Mouse (Mus musculus): ENCODE results near the gene C7. TPM values are rescaled to one million over a fixed set of nuclear protein-coding genes. Genes with fewer than 3 reads are reported as not detected.

The C7 gene
- polyA plus RNA-seq (2016; fragmentation: Nextera tagmentation; extraction: Ambion mirVana), result not detected in 2 replicates

DNA sequence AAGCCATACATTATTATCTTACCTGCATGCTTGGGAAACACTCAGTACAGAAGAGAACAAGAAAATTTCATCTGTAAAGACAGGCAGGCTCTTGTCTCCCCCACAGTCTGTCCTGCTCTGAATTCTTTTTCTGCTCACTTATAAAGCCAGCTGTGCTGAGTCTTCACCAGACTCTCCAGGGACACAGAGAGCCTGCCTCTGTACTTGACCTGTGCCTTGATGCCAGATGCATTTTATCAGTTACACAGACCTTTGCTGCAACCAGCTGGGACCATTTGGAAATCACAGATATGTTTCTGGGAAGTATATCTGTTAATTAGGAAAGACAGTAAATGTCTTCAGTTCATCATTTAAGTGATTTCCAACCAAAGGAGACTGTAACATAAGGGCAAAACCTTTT, at the start of gene C7:
TSS of gene C7 (minus strand) at position 106 of the 400 bp plus-strand sequence.
- no peak within 1 kb of the TSS for H3K4me3 ChIP-seq
- no peaks in the 10 kb centered on the region for H3K4me1 ChIP-seq
- no peak for DNase-seq (ENCODE audit: low spot score)
- H3K27me3 ChIP-seq (ENCODE audit: low read depth, poor library complexity, severe bottlenecking), result no peaks in the 10 kb centered on the region
- no peaks in the 10 kb centered on the region for H3K9me3 ChIP-seq (replicated peaks)
- H3K36me3 ChIP-seq, result no peaks in the 10 kb centered on the region
- H3K27ac ChIP-seq (replicated peaks), result no peak within 1 kb of the TSS

DNA sequence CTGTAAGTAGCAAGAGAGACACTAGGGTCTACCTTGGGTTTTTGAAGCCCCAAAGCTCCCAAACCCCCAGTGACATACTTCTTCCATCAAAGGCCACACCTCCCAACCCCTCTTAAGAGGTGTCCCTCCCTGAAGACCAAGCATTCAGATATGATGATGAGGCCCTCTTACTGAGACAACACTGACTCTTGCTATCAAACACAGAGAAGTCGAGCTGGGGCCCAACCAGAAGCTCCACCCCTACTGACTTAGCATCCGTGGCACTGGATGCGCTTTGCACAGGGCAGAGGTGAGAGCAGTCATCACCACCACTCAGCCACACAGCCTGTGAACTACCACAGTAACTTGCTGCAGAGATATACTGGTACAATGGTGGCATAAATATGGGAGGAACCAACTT, 49.1 kb upstream of the C7 start:
- H3K27me3 ChIP-seq (ENCODE audit: low read depth, poor library complexity, severe bottlenecking), result no peaks in the 10 kb centered on the region
- peaks cover 14% of the 10 kb centered on the region for H3K4me1 ChIP-seq
- H3K9me3 ChIP-seq (replicated peaks), result no peaks in the 10 kb centered on the region
- 90% methylated on average over 3 of the region's 3 CpGs for WGBS
- DNase-seq (ENCODE audit: low spot score), result no peak
- peaks cover 4% of the 10 kb centered on the region for H3K36me3 ChIP-seq
- no peak overlapping the region for H3K27ac ChIP-seq (replicated peaks)
- H3K4me3 ChIP-seq, result no peak overlapping the region

DNA sequence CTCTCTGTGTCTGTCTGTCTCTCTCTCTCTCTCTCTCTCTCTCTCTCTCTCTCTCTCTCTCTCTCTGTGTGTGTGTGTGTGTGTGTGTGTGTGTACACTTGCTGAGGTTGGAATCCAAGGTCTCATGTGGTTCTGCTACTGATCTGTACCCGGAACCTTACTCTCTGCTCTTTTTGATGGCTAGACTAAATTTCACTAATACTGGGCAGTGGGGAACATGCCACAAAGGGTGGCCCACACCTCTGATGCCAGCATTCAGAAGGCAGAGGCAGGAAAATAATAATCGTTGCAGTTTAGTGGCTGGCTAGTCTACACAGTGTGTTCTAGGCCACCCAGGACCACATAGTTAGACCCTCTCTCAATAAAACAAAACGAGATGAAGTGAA, 45.1 kb upstream of the C7 start:
- no peaks in the 10 kb centered on the region for H3K9me3 ChIP-seq (replicated peaks)
- no peaks in the 10 kb centered on the region for H3K4me1 ChIP-seq
- no peaks in the 10 kb centered on the region for H3K36me3 ChIP-seq
- DNase-seq (ENCODE audit: low spot score), result no peak
- no peak overlapping the region for H3K27ac ChIP-seq (replicated peaks)
- no peak overlapping the region for H3K4me3 ChIP-seq
- no peaks in the 10 kb centered on the region for H3K27me3 ChIP-seq (ENCODE audit: low read depth, poor library complexity, severe bottlenecking)
- 84% methylated on average over 3 of the region's 3 CpGs for WGBS

DNA sequence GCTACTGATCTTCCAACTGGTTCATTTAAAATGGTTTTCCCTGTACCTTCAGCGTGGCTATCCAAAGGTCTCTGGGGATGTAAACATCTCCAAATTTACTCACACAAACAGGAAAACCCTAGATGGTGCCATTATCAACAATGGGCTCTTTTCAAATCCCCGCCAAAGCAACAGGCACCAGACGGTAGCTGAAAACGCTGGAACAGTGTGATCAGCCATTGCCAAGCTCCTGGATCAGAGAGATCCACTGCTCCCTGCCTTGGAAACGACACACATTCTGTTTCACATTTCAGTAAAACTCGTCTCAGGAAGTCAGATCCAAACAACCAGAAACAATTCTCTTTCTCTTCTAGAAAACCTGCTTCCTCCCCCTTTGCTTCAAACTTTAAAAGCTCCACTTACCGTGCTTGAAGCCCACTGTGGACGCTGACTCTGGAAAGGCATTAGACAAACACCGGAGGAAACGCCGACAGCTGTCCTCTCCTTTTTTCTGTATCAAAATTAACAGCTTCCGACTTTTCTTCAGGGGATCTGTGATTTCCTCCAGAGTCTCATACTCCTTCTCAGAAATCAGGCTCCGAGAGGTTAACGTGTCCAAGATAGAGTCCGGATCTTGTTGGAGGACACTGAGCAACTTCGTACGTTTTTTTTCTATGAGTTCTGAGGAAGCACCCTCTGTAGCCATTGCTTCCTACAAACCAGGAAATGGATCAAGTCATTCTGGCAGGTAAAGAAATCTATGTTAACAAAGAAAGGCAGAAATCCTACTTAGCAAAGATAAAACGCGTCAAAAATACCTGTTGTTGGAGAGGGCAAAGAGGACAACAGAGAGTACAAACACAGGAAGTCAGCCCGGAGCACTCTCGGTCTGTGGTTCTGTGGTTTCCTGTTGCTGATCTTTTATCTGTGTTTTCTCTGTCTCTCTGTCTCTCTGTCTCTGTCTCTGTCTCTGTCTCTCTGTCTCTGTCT, 44.4 kb upstream of the C7 start, which contains the start of gene Card6:
TSS of gene Card6 (minus strand) at position 854 of the 969 bp plus-strand sequence.
- no peak within 1 kb of the TSS for H3K4me3 ChIP-seq
- H3K4me1 ChIP-seq, result no peaks in the 10 kb centered on the region
- WGBS, result 78% methylated on average over 21 of the region's 21 CpGs
- no peaks in the 10 kb centered on the region for H3K9me3 ChIP-seq (replicated peaks)
- no peak within 1 kb of the TSS for H3K27ac ChIP-seq (replicated peaks)
- H3K36me3 ChIP-seq, result no peaks in the 10 kb centered on the region
- no peaks in the 10 kb centered on the region for H3K27me3 ChIP-seq (ENCODE audit: low read depth, poor library complexity, severe bottlenecking)
- DNase-seq (ENCODE audit: low spot score), result no peak

DNA sequence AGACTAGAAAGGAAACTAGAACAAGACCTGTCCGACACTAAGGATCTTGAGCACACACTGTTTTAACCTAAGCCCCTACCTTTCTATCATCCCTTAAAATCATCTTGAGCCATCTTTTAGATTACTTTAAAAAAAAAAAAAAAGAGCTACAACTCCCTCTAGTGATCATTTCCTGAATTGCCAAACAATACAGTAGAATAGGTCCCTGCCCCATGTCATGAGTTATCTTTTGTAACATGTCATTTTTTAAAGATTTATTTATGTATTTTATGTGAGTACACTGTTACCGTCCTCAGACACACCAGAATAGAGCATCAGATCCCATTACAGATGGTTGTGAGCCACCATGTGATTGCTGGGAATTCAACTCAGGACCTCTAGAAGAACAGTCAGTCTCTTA, 42.8 kb upstream of the C7 start:
- no peak overlapping the region for H3K4me3 ChIP-seq
- H3K4me1 ChIP-seq, result no peaks in the 10 kb centered on the region
- no peaks in the 10 kb centered on the region for H3K27me3 ChIP-seq (ENCODE audit: low read depth, poor library complexity, severe bottlenecking)
- no peaks in the 10 kb centered on the region for H3K9me3 ChIP-seq (replicated peaks)
- 58% methylated on average over 2 of the region's 2 CpGs for WGBS
- no peak for DNase-seq (ENCODE audit: low spot score)
- H3K36me3 ChIP-seq, result no peaks in the 10 kb centered on the region
- no peak overlapping the region for H3K27ac ChIP-seq (replicated peaks)

DNA sequence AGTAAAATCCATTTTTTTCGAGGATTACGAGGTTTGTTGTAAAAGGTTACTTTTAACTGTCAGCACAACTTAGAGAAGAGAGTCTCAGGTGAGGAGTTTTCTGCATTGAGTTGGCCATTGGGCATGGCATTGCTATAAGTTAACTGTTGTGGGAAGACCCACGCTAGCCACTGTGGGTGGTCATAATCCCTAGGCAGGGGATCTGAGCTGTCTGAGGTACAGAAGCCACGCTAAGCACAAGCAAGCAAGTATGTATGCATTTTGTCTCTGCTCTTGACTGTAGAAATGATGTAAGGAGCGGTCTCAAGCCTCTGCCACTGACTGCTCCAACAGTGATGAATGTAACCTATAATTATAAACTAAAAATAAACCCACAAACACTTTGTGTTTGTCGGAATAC, 42.4 kb upstream of the C7 start:
- no peaks in the 10 kb centered on the region for H3K27me3 ChIP-seq (ENCODE audit: low read depth, poor library complexity, severe bottlenecking)
- H3K9me3 ChIP-seq (replicated peaks), result no peaks in the 10 kb centered on the region
- no peaks in the 10 kb centered on the region for H3K4me1 ChIP-seq
- H3K27ac ChIP-seq (replicated peaks), result no peak overlapping the region
- H3K36me3 ChIP-seq, result no peaks in the 10 kb centered on the region
- DNase-seq (ENCODE audit: low spot score), result no peak
- WGBS, result 83% methylated on average over 6 of the region's 6 CpGs
- no peak overlapping the region for H3K4me3 ChIP-seq

DNA sequence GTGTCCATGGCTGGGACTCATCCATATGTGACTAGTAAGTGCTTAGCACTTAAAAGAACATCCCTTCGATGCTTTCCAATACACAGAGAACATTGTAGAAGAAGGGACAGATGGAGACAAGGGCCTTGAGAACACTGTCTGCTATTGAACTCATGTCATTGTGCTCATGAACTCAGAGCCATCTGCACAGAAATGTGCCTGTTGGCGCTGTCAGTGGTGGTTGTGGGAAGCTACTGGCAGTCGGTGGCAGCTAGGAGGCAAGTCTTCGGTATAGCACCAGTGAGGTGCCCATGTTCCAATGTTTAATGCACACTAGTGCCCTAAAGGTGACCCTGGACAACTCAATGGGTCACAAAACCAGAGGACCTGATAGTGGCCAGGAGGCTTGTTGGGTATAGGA, 38.8 kb upstream of the C7 start:
- no peaks in the 10 kb centered on the region for H3K4me1 ChIP-seq
- H3K36me3 ChIP-seq, result no peaks in the 10 kb centered on the region
- no peaks in the 10 kb centered on the region for H3K27me3 ChIP-seq (ENCODE audit: low read depth, poor library complexity, severe bottlenecking)
- DNase-seq (ENCODE audit: low spot score), result no peak
- no peaks in the 10 kb centered on the region for H3K9me3 ChIP-seq (replicated peaks)
- no peak overlapping the region for H3K4me3 ChIP-seq
- 95% methylated on average over 4 of the region's 4 CpGs for WGBS
- H3K27ac ChIP-seq (replicated peaks), result no peak overlapping the region

DNA sequence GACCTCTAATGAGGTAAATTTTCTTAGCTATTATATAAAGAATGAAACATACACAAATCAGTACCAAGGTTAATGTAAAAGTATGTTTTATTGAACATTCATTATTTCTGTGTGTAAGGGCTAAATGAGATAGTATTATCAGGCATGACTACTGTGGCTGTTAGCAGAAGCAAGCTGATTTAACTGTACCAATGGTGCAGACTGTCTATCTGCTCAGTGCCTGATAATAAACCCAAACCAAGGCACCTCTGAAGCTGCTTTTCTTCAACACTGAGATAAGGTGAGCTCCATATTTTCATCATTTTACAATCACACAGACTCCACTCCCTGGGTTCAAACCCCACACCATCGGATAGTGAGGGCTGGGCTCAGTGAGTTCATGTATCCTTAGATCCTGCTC, 33.8 kb upstream of the C7 start:
- Histone ChIP-seq H3K27me3 (ENCODE audit: low read depth, poor library complexity, severe bottlenecking) (no peaks in the 10 kb centered on the region), H3K27ac (replicated peaks) (no peak overlapping the region), H3K4me1 (no peaks in the 10 kb centered on the region), H3K4me3 (no peak overlapping the region), H3K9me3 (replicated peaks) (no peaks in the 10 kb centered on the region), H3K36me3 (no peaks in the 10 kb centered on the region)
- DNase-seq (ENCODE audit: low spot score), result no peak
- WGBS, result 88% methylated on average over 1 of the region's 1 CpGs

DNA sequence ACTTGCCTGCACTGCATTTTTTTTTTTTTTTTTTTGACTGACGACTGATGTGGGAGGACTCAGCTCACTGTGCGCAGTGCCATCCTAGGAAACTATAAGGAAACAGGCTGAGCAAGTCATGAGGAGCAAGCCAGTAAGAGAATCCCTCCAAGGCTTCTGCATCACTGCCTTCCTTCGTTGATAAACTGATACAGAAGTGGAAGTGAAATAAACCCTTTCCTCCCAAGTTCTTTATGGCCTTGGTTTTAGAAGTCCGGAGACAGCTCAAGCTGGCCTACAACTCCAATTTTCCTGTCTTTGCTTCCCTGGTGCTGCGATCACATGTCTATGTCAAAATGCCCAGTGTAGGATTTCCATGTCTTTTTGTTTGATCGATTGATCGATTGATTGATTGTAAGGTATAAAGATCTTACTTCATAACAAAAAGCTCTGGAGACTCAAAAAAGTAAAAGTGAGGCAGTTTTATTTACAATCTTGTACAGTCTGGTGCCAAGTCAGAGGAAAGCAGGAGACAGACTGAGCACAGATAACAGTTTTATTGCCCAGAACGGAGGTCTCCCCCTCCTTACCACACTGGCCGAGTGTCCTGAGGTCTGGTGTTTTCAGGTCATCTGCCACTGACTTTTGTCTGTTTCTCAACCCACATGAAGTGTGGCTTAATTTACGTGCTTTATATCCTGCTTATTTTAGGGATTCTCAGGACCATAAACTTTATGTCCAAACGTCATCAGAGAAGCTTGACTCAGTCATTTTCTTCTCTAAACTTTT, 32.2 kb upstream of the C7 start:
- no peaks in the 10 kb centered on the region for H3K4me1 ChIP-seq
- 92% methylated on average over 11 of the region's 11 CpGs for WGBS
- H3K27ac ChIP-seq (replicated peaks), result no peak overlapping the region
- no peak overlapping the region for H3K4me3 ChIP-seq
- H3K36me3 ChIP-seq, result no peaks in the 10 kb centered on the region
- H3K9me3 ChIP-seq (replicated peaks), result no peaks in the 10 kb centered on the region
- no peak for DNase-seq (ENCODE audit: low spot score)
- H3K27me3 ChIP-seq (ENCODE audit: low read depth, poor library complexity, severe bottlenecking), result no peaks in the 10 kb centered on the region

DNA sequence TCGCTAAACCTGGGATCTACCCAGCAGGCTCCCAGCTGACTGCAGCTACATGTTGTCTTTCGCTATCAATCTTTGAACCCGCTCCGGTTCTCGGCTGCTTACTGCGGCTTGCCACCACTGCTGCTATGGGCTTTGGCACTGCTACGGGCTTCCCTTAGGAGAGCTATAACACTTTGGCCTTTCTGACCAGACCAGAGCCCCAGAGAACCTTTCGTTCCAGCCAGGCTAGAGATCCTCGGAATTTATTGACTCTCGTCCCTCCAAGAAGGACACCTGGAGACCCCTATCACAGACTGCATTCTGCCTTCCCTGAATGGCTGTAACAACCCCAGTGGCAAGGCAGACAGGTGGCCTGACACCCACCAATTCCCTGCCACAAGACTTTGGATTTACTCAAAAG, 26.6 kb upstream of the C7 start:
- H3K4me3 ChIP-seq, result no peak overlapping the region
- H3K27me3 ChIP-seq (ENCODE audit: low read depth, poor library complexity, severe bottlenecking), result no peaks in the 10 kb centered on the region
- no peaks in the 10 kb centered on the region for H3K36me3 ChIP-seq
- WGBS, result 93% methylated on average over 10 of the region's 10 CpGs
- no peaks in the 10 kb centered on the region for H3K4me1 ChIP-seq
- no peaks in the 10 kb centered on the region for H3K9me3 ChIP-seq (replicated peaks)
- no peak for DNase-seq (ENCODE audit: low spot score)
- H3K27ac ChIP-seq (replicated peaks), result no peak overlapping the region

DNA sequence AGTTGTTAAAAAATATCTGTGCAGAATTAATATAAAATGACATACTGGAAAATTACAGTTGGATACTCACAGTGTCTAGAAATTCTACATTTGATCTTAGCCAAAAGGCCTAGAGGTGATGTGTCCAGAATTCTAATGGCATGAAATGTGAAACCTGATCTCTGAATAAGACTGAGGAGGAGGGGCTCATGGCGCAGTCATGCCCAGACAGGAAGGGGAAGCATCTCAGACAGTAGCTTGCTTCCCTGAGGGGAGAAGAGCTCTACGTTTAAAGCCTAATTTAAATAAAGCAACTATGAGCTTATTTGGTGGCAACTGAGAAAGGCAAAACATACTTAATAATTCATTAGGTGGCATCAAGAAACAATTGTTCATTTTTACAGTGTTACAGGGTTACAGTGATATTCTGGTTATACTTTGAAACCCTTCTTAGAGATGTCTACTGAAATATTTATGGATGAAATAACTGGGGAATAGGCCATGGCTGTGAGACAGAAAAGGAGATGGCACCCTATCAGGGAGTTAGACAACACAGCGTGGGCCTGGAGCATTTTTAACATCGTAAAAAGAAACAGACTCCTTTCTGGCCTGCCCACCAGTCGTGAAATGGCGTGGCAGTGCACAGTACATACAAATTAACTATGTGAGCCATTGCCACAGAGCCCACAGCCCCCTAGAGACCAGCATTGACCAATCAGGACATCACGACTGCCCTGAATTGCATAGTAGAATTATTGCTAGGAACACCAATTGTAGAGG, 25.5 kb upstream of the C7 start:
- Histone ChIP-seq H3K9me3 (replicated peaks) (no peaks in the 10 kb centered on the region), H3K4me3 (no peak overlapping the region), H3K27ac (replicated peaks) (no peak overlapping the region), H3K36me3 (no peaks in the 10 kb centered on the region), H3K27me3 (ENCODE audit: low read depth, poor library complexity, severe bottlenecking) (no peaks in the 10 kb centered on the region), H3K4me1 (no peaks in the 10 kb centered on the region)
- no peak for DNase-seq (ENCODE audit: low spot score)
- 81% methylated on average over 7 of the region's 7 CpGs for WGBS

DNA sequence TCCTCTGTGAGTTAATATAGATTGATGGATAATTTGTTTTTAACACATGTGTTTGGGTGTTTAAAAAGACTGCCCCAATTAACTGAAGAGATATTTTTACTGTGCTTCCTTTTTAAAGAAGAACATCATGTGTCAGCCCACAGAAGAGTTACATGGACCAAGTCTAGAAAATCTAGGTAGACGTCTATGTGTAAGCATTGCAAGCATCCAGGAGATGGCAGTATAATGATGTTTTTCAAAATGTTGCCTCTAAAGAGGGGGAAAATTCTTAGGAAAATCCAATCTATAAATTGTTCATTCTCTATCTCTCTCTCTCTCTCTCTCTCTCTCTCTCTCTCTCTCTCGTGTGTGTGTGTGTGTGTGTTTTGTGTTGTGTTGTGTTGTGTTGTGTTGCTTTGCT, 22.6 kb upstream of the C7 start:
- no peaks in the 10 kb centered on the region for H3K27me3 ChIP-seq (ENCODE audit: low read depth, poor library complexity, severe bottlenecking)
- no peak for DNase-seq (ENCODE audit: low spot score)
- no peak overlapping the region for H3K27ac ChIP-seq (replicated peaks)
- no peaks in the 10 kb centered on the region for H3K36me3 ChIP-seq
- no peaks in the 10 kb centered on the region for H3K9me3 ChIP-seq (replicated peaks)
- H3K4me1 ChIP-seq, result no peaks in the 10 kb centered on the region
- 30% methylated on average over 2 of the region's 2 CpGs for WGBS
- H3K4me3 ChIP-seq, result no peak overlapping the region
